Mouse (Mus musculus): ENCODE measurements around the gene Lsm6.

Gene Lsm6

GRCm38 (mm10) chr8:78820673-78821310 is at the start of gene Lsm6:
Gene Lsm6 (minus strand): TSS chr8:78821140.
- CTCF ChIA-PET: no interaction called here

GRCm38 (mm10) chr8:78867036-78867435 is 46.1 kb upstream of the Lsm6 start:
- CTCF ChIA-PET: no interaction called here

- CTCF ChIA-PET: no interaction called here
Measured at GRCm38 (mm10) chr8:78863001-78863400, 42.1 kb upstream of the Lsm6 start.

- CTCF ChIA-PET: no interaction called here
Measured at GRCm38 (mm10) chr8:78862046-78862445, 41.1 kb upstream of the Lsm6 start.

GRCm38 (mm10) chr8:78860789-78861188 is 39.8 kb upstream of the Lsm6 start:
- CTCF ChIA-PET: no interaction called here

DNA sequence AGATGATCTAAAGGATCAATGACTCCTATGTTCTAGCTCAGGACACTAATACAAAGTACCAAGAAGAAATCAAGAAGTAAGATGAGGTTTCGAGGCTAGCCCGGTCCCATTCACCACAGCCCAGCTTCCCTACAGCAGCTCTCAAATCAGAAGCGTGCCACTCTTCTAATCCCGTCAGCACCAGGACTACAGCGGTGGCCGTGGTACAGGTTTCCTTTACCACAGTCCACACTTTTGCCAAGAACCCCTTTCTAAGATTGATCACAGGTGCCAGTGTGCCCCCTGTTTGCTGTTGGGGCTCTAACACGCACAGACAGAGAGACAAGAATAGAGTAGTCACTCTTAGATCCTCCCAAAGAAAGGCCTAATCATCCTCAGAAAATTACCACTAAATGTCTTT is 36.5 kb upstream of the Lsm6 start:
- CTCF ChIA-PET: no interaction called here

DNA sequence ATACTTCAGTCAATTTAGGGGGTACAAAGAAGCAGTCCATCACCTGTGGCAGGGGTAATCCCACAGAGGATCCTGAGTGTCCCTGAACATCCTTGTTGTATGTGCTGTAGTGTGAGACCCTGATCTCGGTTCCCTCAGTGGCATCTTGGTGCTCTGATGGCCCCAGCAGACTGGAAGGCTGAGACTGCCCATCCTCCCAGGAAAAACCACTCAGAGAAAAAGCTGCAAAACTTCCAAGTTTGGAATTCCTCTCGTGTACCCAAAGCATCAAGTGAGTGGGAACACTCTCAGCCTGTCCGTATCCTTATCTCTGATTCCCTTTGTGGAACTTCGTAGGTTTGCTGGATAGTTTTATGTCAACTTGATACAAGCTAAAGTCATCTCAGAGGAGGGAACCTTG is 31.3 kb upstream of the Lsm6 start:
- CTCF ChIA-PET: no interaction called here

DNA sequence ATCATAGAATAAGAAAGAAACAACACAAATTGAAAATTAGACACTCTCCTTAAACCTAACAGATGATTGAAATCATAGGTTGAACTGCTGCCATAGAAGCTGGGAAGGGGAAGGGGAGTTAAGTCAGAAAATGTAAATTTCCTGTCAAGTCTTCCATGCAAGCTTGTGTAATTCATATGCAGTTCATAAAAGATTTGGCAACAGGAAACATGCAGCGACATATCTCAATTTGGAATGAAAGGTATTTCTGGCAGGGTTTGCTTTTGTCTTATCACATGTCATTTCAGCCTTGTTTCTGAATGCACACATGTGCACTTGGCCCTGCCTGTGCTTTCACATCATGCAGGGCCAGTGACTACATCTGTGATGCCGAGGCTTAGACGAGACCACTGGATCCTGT is 26.3 kb upstream of the Lsm6 start:
- CTCF ChIA-PET: no interaction called here

DNA sequence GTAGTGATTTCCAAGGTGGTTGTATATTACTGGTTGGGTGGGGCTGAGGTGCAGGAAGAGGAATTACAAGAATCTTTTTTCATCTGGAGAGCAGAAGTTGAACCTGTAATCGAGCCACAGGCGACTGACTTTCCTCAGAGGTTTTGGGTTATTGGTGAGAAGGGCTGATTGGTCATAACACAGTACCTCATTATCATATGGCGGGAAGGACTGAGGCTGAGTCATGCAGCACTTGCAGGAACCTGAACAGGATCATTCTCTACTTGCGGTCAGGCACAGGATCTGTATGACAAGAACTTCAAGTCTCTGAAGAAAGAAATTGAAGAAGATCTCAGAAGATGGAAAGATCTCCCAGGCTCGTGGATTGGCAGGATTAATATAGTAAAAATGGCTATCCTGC is 23.6 kb upstream of the Lsm6 start:
- CTCF ChIA-PET: no interaction called here

- CTCF ChIA-PET: no interaction called here
Measured at GRCm38 (mm10) chr8:78838656-78839413, 17.9 kb upstream of the Lsm6 start.

DNA sequence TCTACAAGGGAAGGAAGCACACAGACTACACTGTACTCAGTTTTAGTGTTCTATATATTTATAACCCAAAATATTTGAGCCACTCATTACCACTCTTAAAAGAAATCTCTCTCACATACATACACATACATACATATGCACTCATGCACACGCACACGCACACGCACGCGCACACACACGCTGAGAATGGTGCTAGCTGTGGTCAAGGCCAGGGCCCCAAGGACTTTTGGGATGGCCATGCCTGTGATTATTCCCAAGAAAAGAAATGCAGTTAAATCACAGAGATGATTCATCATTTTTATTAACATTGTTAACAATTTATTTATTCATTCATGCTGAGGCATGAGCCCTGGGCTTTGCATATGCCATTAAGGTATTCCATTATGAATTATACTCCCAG is 15.2 kb upstream of the Lsm6 start:
- CTCF ChIA-PET: no interaction called here

DNA sequence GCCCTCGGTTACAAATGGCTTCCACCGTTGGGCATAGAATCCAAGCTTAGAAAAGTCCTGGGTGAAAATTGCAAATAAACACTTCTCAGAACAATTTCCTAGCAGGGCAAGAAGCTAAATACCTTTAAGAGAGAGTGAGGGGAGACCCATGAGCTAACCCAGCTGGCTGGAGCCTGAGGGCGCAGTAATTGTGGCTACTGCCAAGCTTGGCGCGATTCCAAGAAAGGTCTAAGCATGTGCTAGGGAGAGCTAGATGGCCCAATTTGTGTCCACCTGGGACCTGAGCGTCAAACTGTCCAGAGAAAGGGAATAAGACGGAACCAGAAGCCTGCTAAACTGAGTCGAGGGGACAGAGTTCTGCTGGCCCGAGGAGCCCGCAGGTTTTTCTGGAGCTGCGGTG is 7.5 kb upstream of the Lsm6 start:
- CTCF ChIA-PET: no interaction called here

DNA sequence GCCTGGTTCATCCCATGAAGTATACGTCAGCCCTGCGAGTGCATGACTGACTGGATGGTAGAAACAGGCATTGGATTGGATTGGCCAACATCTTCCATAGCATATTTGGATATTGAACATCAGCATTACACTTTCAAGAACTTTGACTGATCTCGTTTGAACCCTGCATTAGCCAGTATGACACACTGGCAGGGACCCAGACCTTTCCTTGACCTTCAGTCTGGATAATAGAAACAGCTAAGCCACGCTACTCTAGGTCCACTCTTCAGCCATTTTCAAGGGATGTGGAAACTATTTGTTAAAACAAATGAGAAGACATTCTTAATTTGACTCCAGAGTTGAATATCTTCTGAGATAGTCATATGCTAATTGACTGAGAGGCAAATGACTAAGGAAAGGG is 3.6 kb upstream of the Lsm6 start:
- CTCF ChIA-PET: no interaction called here

DNA sequence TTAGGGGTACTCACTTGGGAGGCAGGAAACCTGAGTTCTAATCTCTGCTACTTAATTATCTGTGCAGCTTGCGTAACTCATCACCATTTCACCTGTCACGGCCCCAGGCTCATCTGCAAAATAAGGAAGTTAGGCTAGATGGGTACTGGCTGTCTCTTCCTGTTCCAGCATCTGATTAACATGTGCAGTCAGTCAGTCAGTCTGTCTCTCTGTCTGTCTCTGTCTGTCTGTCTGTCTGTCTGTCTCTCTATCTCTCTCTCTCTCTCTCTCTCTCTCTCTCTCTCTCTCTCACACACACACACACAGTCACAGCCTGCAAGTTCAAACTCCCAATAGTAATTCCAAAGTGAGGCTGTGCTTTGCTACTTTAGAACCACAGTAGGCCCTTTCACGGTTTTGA is 967 bp downstream of the Lsm6 start:
- CTCF ChIA-PET: interaction anchor here (0.5 to 0.6 kb wide), 2 partner anchors 9 to 10 kb away, joined by 3 to 7 read pairs; no protein-coding TSS in a partner anchor

- CTCF ChIA-PET: interaction anchor here (0.6 kb wide), 1 partner anchor 1470 kb away, joined by 3 read pairs; no protein-coding TSS in a partner anchor
Measured at GRCm38 (mm10) chr8:78814743-78815142, 6.2 kb downstream of the Lsm6 start.

DNA sequence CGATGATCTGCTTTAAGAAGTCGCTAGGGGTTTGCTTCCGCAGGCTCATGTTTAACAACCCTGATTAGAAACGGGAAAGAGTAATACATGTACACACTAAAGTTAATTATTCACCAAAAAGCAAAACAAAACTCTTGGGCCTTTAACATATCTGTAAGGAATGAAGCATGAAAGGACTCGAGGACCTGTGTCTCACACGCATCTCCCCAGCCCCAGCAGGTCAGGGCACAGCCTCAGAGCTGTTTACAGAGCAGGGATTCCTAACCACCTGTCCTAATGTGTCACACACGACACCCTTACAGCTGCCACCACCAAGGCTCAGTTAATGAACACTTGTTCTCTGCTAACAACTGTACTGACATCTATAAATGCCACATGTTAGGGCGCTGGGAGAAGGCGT is 7.9 kb downstream of the Lsm6 start:
- CTCF ChIA-PET: no interaction called here

DNA sequence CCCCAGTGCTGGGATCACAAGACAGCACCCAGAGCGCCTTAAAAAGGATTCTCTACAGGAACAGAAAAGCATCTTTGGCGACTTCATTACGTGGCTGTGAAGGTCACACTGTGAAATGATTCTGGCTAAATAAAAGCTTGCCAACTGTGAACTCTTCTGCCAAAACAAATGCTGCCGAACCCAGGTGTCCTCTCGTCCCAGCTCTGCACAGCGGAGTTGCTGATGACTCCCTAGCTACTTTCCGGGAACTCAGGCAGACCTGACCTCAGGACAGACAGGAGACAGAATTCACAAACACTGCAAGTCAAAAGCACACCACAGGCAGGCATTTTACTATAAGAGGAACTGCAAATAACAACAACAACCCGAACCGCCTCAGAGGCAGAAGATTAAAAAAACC is 8.5 kb downstream of the Lsm6 start:
- CTCF ChIA-PET: no interaction called here

DNA sequence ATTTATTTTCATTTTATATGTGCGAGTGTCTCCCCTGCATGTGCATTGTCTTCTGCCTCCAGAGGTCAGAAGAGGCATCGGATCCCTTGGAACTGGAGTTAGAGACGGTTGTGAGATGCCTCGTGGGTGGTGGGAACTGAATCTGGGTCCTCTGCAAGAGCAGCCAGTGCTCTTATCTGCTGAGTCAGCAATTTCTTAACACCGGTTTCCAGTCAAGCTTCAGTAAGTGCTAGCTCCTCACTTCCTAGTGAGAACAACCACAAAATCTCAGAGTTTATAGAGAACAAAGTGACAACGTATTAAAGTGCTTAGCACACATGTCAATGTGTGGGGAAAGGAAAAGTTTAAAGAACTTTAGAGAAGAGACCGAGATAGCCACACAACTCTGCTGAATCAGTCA is 9.2 kb downstream of the Lsm6 start:
- CTCF ChIA-PET: no interaction called here

DNA sequence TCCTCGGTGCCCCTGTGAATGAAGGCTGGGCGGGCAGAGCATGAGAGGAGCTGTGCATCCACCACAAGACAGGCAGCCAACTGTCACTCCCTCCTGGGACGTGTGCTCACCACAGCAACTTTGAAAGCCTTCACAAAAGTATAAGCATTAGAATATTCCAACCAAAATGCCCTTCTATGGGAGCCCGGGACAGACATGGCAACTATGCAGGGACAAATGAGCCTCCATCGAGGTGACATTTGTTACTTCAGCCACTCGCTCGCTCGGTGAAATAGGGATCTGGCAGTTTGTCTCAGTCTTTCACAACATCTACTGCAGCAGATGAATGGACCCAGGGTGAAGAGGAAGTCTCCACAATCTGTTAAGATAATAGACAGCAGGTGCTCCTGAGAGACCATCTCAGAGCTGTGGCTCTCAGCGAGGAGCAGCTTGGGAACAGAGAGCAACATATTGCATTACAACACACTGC is 10.7 kb downstream of the Lsm6 start:
- CTCF ChIA-PET: interaction anchor here (0.5 kb wide), 1 partner anchor 1262 kb away, joined by 4 read pairs; no protein-coding TSS in a partner anchor

- CTCF ChIA-PET: interaction anchor here (0.5 kb wide), 1 partner anchor 1261 kb away, joined by 4 read pairs; no protein-coding TSS in a partner anchor
Measured at GRCm38 (mm10) chr8:78809454-78810206, 11.3 kb downstream of the Lsm6 start.

DNA sequence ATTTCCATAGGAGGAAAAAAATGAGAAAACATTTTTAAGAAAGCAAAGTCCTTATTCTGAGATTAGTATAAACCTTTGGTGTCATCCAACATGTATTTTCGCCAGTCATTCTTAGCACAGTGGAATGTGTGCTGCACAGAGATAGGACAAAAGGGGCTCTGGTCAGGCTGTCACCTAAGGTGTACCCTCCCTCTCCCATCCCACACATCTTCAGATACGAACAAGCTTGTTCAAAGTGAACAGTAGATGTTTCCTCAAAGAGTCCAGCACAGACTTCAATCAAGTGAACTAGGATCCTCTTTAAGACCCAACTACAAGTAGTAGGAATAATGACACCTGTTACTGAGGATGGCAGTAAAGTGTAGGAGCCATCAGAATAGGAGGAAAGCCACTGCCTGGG is 12.1 kb downstream of the Lsm6 start:
- CTCF ChIA-PET: no interaction called here

DNA sequence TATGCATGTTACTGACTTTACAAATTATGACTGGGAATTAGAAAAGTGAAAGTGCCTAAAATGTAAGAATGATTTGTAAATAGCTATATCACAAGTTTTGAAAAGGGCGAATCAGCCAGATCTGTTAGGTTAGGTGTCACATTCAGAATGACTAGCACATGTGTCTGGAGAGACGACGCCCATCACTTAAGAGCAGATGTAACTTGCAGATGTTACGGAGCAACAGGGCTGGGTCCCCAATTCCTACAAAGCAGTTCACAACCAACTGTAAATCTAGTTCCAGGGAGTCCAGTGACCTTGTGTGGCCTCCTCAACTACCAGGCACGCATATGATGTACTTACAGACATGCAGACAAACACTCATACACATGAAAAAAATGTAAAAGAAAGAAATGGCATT is 12.5 kb downstream of the Lsm6 start:
- CTCF ChIA-PET: no interaction called here

GRCm38 (mm10) chr8:78807283-78807682 is 13.7 kb downstream of the Lsm6 start:
- CTCF ChIA-PET: no interaction called here

Measured in spleen, embryonic (tissue).